Mouse (Mus musculus) G1E (cell line): ENCODE measurements at regions not wholly inside any gene's neighbourhood (a gene's known extent, or its start where the extent isn't known, plus 50 kb on each side); places are given as distances from the start of the nearest gene placed in this dataset.

Experiments used
- CTCF ChIP-seq: IDR thresholded peaks from 2 replicates; pipeline ENCODE4 v1.5.1; 2012; ENCODE audit warnings: low read depth, low read length, inconsistent platforms, mixed read lengths
- GATA1 ChIP-seq: IDR thresholded peaks from 2 replicates; pipeline ENCODE4 v1.6.1; 2012; ENCODE audit warnings: borderline replicate concordance, low read length, inconsistent platforms, mixed read lengths

DNA sequence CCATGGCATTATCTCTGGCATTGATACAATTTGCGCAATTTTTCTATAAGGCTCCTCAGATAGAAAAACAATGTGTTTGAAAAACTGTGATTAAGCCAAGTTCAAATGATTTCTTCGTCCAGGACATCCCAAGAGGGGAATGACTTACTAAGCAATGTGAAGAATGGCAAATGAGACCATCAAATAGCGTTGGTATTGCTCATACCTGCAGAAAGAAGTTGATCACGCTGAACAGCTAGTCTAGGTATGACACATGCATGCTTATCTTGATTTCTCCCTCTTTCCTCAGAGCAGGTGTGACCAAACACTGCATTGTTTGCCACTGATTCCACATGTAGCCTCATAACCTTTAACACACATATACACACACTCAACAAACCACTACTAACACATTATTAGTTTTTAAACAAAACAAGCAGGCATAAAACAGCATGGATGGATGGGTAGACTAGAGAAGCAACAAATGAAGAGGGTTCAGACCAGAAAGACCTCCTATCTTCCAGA lies 89.1 kb upstream of the Slc44a1 start:
- TF ChIP-seq GATA1 (no peak), CTCF (no peak)
